Mouse (Mus musculus): ENCODE results near the gene Morc2a.
A peak's percentile ranks its signal among the peaks of the same experiment; 100 is the strongest.

Gene Morc2a

DNA sequence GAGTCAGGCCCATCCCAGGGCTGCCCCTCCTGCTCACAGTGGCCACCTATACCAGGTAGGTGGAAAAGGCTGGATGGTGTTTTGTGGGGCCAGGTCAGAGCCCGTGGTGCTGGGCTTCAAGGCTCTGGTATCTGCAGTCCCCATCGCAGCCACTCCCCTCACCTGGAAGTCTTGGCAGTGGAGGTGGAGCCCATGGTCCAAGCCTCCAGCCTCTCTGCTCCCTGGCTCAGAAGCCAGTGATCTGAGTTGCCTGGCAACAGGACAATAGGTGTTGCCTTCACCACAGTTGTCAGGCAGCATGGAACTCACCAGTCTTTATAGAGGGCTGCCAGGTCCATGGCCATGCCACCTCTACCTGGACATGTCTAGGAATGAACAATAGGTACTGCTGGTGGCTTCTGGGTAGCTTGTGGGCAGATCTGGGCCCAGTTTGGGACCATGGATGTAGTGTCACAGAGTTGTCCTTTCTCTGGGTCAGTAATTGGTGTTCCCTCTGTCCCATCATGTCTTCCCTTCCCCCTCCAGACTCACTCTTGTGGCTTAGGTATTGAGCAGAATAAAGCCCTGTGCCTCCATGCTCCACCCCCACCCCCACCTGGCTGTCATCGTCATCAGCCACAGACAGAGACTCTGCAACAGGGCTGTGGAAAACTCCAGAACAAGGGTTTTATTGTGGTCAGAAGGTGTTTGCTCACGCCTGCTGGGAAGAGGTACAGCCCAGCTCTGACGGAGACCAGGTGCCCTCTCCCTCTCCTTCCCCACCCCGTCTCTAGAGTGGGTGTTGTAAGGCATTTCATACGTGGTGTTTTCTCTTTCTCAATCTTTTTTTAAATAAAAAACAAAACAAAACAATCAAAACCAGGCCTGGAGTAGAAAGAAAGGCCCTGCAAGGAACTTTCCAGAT is 54.4 kb downstream of the Morc2a start:
- no peak for DNase-seq (ENCODE audit: low read depth, low spot score)
- no peaks in the 10 kb centered on the region for H3K27me3 ChIP-seq (ENCODE audit: control insufficient read depth, insufficient read depth, low read length, poor library complexity, severe bottlenecking)
- H3K36me3 ChIP-seq (ENCODE audit: control insufficient read depth, insufficient read depth, low read length, poor library complexity, severe bottlenecking) = no peaks in the 10 kb centered on the region

DNA sequence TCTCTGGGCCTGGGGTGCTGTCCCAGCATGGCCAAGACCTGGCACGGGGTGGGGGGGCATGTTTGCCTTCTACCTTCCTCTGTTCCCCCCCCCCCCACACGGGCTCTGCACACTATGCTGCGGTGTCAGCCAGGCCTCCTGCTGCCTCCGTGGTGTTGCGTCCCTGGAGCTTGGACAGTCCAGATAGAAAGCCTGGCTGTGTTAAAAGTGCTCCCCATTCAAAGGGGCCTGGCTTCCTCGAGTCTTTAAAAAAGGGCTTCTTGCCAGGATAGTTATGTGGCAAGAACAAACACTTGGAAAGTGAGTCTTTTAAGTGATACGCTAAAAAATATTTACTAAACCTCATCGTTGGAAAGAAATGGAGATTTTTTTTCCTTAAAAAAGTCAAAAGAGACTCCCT is 55.4 kb downstream of the Morc2a start:
- Histone ChIP-seq H3K27me3 (ENCODE audit: control insufficient read depth, insufficient read depth, low read length, poor library complexity, severe bottlenecking) (no peaks in the 10 kb centered on the region), H3K36me3 (ENCODE audit: control insufficient read depth, insufficient read depth, low read length, poor library complexity, severe bottlenecking) (no peaks in the 10 kb centered on the region)
- no peak for DNase-seq (ENCODE audit: low read depth, low spot score)

GRCm38 (mm10) chr11:3707057-3707456 is 58.1 kb downstream of the Morc2a start:
- no peaks in the 10 kb centered on the region for H3K27me3 ChIP-seq (ENCODE audit: control insufficient read depth, insufficient read depth, low read length, poor library complexity, severe bottlenecking)
- no peaks in the 10 kb centered on the region for H3K36me3 ChIP-seq (ENCODE audit: control insufficient read depth, insufficient read depth, low read length, poor library complexity, severe bottlenecking)
- DNase-seq (ENCODE audit: low read depth, low spot score) = no peak

- H3K36me3 ChIP-seq (ENCODE audit: control insufficient read depth, insufficient read depth, low read length, poor library complexity, severe bottlenecking) = no peaks in the 10 kb centered on the region
- no peaks in the 10 kb centered on the region for H3K27me3 ChIP-seq (ENCODE audit: control insufficient read depth, insufficient read depth, low read length, poor library complexity, severe bottlenecking)
- DNase-seq (ENCODE audit: low read depth, low spot score) = no peak
Measured at GRCm38 (mm10) chr11:3710203-3710602, 61.2 kb downstream of the Morc2a start.

GRCm38 (mm10) chr11:3714486-3714885 is 65.5 kb downstream of the Morc2a start:
- Histone ChIP-seq H3K36me3 (ENCODE audit: control insufficient read depth, insufficient read depth, low read length, poor library complexity, severe bottlenecking) (no peaks in the 10 kb centered on the region), H3K27me3 (ENCODE audit: control insufficient read depth, insufficient read depth, low read length, poor library complexity, severe bottlenecking) (no peaks in the 10 kb centered on the region)
- DNase-seq (ENCODE audit: low read depth, low spot score) = peak; percentile 55

GRCm38 (mm10) chr11:3716662-3717061 is 67.7 kb downstream of the Morc2a start:
- Histone ChIP-seq H3K36me3 (ENCODE audit: control insufficient read depth, insufficient read depth, low read length, poor library complexity, severe bottlenecking) (no peaks in the 10 kb centered on the region), H3K27me3 (ENCODE audit: control insufficient read depth, insufficient read depth, low read length, poor library complexity, severe bottlenecking) (no peaks in the 10 kb centered on the region)
- DNase-seq (ENCODE audit: low read depth, low spot score) = no peak

- Histone ChIP-seq H3K36me3 (ENCODE audit: control insufficient read depth, insufficient read depth, low read length, poor library complexity, severe bottlenecking) (no peaks in the 10 kb centered on the region), H3K27me3 (ENCODE audit: control insufficient read depth, insufficient read depth, low read length, poor library complexity, severe bottlenecking) (no peaks in the 10 kb centered on the region)
- DNase-seq (ENCODE audit: low read depth, low spot score) = no peak
Measured at GRCm38 (mm10) chr11:3722036-3722435, 73.0 kb downstream of the Morc2a start.

DNA sequence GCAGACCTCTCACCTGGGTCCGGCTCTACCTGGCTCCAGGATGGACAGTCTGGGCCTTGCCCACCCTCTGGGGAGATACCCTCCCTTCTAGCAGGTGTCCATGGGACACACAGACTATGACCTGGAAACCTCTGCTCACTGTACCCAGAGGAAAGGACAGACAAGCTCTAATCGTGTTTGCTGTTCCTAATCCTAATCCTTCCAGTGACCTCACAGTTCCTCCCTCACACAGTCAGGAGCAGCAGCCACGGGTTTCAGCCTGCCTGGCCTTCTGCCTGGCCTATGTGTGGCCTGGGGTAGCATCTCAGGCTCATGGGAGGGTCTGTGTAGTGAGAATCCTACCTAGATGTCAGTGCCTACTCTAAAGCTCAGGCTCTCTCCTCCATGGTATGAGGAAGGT is 73.9 kb downstream of the Morc2a start:
- no peaks in the 10 kb centered on the region for H3K27me3 ChIP-seq (ENCODE audit: control insufficient read depth, insufficient read depth, low read length, poor library complexity, severe bottlenecking)
- DNase-seq (ENCODE audit: low read depth, low spot score) = no peak
- H3K36me3 ChIP-seq (ENCODE audit: control insufficient read depth, insufficient read depth, low read length, poor library complexity, severe bottlenecking) = no peaks in the 10 kb centered on the region

- no peaks in the 10 kb centered on the region for H3K36me3 ChIP-seq (ENCODE audit: control insufficient read depth, insufficient read depth, low read length, poor library complexity, severe bottlenecking)
- no peaks in the 10 kb centered on the region for H3K27me3 ChIP-seq (ENCODE audit: control insufficient read depth, insufficient read depth, low read length, poor library complexity, severe bottlenecking)
- DNase-seq (ENCODE audit: low read depth, low spot score) = no peak
Measured at GRCm38 (mm10) chr11:3723910-3724309, 74.9 kb downstream of the Morc2a start.

DNA sequence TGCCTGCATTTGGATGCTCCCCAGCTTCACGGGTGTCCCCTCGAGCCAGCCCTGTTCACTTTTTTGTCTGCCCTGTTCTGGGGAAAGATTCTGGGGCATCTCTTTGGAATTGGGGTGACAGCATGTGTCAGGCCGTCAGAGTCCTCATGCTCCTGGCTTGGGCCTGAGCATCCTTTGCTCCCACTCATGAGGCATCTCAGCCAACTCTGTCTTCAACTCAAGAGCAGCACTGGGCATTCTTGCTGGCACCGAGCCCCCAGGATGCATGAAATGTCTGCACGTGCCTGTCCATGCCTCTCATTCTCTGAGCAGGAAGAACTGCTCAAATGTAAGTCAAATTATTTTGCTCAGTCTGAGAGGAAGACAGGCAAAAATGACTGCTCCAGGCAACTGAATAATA is 75.7 kb downstream of the Morc2a start:
- no peak for DNase-seq (ENCODE audit: low read depth, low spot score)
- H3K36me3 ChIP-seq (ENCODE audit: control insufficient read depth, insufficient read depth, low read length, poor library complexity, severe bottlenecking) = no peaks in the 10 kb centered on the region

DNA sequence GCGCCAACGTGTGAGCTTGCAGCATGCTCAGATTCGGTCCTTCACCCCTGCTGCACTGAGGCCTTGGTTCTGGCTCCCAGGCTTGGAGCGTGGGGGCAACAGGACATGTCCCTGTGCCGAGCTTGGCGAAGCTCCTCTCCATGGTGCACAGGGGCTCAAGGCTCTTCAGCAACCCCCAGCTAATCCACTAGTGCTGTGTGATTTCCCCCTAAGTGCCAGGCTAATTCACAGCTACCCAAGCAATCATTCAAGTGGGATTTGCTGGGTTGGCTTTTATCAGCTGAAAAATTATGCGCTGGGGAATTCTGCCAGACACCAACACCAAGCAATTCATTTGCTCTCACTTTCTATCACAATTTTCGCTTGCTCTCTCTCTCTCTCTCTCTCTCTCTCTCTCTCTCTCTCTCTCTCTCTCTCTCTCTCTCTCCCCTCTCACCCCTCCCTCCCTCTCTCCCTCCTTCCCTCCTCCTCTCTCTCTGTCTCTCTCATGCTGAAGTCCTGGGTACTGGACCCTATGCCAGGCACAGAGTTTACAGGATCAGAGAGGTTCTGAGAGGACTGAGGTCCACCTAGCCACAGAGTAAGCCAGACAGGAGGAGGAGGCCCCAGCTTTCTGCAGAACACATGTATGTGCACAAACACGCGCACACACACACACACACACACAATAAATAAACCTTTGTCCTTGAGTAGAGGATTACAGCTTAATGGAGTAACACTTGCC is 76.5 kb downstream of the Morc2a start:
- DNase-seq (ENCODE audit: low read depth, low spot score) = no peak
- H3K27me3 ChIP-seq (ENCODE audit: control insufficient read depth, insufficient read depth, low read length, poor library complexity, severe bottlenecking) = no peaks in the 10 kb centered on the region
- H3K36me3 ChIP-seq (ENCODE audit: control insufficient read depth, insufficient read depth, low read length, poor library complexity, severe bottlenecking) = no peaks in the 10 kb centered on the region

More for the DNA sequence above, 75.7 kb downstream of the Morc2a start:
- no peaks in the 10 kb centered on the region for H3K27me3 ChIP-seq (ENCODE audit: control insufficient read depth, insufficient read depth, low read length, poor library complexity, severe bottlenecking)

DNA sequence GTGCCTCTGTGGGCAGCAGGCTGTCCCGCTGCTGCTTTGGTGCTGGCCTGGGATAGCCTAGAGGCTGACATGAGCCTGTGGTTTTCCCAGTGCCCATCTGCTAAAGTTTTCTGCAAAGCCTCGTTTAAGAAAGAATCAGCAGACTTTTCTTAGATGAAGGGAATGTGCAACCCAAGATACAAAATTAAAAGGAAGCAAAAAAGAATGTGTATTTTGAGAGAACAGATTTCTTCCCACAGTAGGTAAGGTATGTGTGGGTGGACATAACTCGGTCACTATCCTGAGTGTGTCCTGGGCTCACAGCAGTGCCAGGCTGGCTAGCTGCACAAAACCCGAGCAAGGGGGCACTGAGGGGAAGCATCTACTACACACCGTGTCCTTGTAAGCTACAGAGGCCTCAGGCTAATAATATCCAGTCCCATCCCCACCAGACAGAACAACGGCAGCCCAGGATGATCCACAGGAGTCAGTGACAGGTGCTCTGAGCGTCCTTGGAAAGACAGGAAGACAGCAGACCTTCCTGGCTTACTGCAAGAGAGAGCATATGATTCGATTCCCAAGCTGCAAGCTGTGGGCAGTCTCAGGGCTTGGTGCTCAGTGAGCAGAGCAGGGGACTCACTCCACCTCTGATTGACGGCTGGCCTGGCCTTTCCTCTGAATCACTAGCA is 78.6 kb downstream of the Morc2a start:
- H3K27me3 ChIP-seq (ENCODE audit: control insufficient read depth, insufficient read depth, low read length, poor library complexity, severe bottlenecking) = no peaks in the 10 kb centered on the region
- H3K36me3 ChIP-seq (ENCODE audit: control insufficient read depth, insufficient read depth, low read length, poor library complexity, severe bottlenecking) = no peaks in the 10 kb centered on the region
- no peak for DNase-seq (ENCODE audit: low read depth, low spot score)

GRCm38 (mm10) chr11:3731469-3731868 is 82.5 kb downstream of the Morc2a start:
- DNase-seq (ENCODE audit: low read depth, low spot score) = no peak
- Histone ChIP-seq H3K36me3 (ENCODE audit: control insufficient read depth, insufficient read depth, low read length, poor library complexity, severe bottlenecking) (no peaks in the 10 kb centered on the region), H3K27me3 (ENCODE audit: control insufficient read depth, insufficient read depth, low read length, poor library complexity, severe bottlenecking) (no peaks in the 10 kb centered on the region)

DNA sequence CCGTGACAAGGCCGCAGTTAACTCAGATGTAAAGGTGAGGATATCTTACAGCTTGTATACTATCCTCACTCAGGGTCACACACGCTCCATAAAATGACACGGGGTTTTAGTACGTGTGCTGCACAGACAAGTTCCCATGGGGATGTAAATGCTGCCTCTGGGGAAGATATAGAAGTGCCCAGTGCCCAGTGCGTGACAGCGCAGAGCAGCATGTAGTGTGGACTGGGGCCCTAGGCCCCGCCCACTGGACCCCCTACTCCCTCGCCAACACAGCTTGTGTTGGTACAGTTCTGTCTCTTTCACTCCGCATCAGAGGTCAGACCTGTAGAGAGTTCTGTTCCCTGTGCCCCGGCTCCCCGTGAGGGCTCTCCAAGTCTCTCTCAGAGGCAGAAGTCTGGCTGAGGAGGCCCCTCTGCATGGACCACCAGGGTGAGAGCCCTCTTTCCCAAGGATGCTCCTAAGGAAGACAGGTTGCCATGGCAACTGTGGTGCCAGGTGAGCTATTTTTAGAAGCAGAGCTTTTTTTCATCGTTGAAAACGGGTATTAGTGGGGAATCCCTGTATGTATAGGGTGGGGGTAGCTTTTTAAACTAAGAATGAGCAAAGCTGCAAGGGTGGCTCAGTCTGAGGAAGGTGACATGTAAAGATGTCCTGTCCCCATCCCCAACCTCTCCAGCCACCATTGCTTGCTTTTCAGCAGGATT is 85.1 kb downstream of the Morc2a start:
- Histone ChIP-seq H3K27me3 (ENCODE audit: control insufficient read depth, insufficient read depth, low read length, poor library complexity, severe bottlenecking) (no peaks in the 10 kb centered on the region), H3K36me3 (ENCODE audit: control insufficient read depth, insufficient read depth, low read length, poor library complexity, severe bottlenecking) (no peaks in the 10 kb centered on the region)
- DNase-seq (ENCODE audit: low read depth, low spot score) = no peak
